Mouse (Mus musculus): Measurements from ENCODE around the gene Xpo5.
A peak's percentile ranks its signal among the peaks of the same experiment; 100 is the strongest.

Gene Xpo5

GRCm38 (mm10) chr17:46259675-46260074, 57.1 kb downstream of the Xpo5 start:
- no peak for DNase-seq

- no peak for DNase-seq
Measured at GRCm38 (mm10) chr17:46262201-46262694, 59.7 kb downstream of the Xpo5 start.

- no peak for DNase-seq
Measured at GRCm38 (mm10) chr17:46265502-46265901, 62.9 kb downstream of the Xpo5 start.

- peak; percentile 83 for DNase-seq
Measured at GRCm38 (mm10) chr17:46265918-46266618, 63.5 kb downstream of the Xpo5 start.

- DNase-seq, result no peak
Measured at GRCm38 (mm10) chr17:46266986-46267385, 64.4 kb downstream of the Xpo5 start.

- no peak for DNase-seq
Measured at GRCm38 (mm10) chr17:46267511-46267910, 64.9 kb downstream of the Xpo5 start.

GRCm38 (mm10) chr17:46268026-46268720, 65.6 kb downstream of the Xpo5 start:
- DNase-seq, result no peak

GRCm38 (mm10) chr17:46269771-46270534, 67.4 kb downstream of the Xpo5 start:
- DNase-seq, result peak; percentile 40

GRCm38 (mm10) chr17:46272058-46272457, 69.5 kb downstream of the Xpo5 start:
- no peak for DNase-seq

- no peak for DNase-seq
Measured at GRCm38 (mm10) chr17:46272675-46273074, 70.1 kb downstream of the Xpo5 start.

- DNase-seq, result no peak
Measured at GRCm38 (mm10) chr17:46273803-46274236, 71.2 kb downstream of the Xpo5 start.

GRCm38 (mm10) chr17:46274465-46274864, 71.9 kb downstream of the Xpo5 start:
- no peak for DNase-seq

GRCm38 (mm10) chr17:46275034-46275433, 72.5 kb downstream of the Xpo5 start:
- no peak for DNase-seq

- no peak for DNase-seq
Measured at GRCm38 (mm10) chr17:46275506-46275905, 72.9 kb downstream of the Xpo5 start.

GRCm38 (mm10) chr17:46277586-46277985, 75.0 kb downstream of the Xpo5 start:
- no peak for DNase-seq

GRCm38 (mm10) chr17:46278011-46278765, 75.6 kb downstream of the Xpo5 start:
- no peak for DNase-seq

- DNase-seq, result peak; percentile 87
Measured at GRCm38 (mm10) chr17:46282483-46283123, 80.0 kb downstream of the Xpo5 start, which contains the start of gene Tjap1. Tjap1 (minus strand) TSS chr17:46283026.

- no peak for DNase-seq
Measured at GRCm38 (mm10) chr17:46283140-46283539, 80.6 kb downstream of the Xpo5 start.

- no peak for DNase-seq
Measured at GRCm38 (mm10) chr17:46283911-46284310, 81.3 kb downstream of the Xpo5 start.

GRCm38 (mm10) chr17:46284653-46285052, 82.1 kb downstream of the Xpo5 start:
- DNase-seq, result no peak

- DNase-seq, result no peak
Measured at GRCm38 (mm10) chr17:46285407-46285806, 82.8 kb downstream of the Xpo5 start.

GRCm38 (mm10) chr17:46287678-46288095, 85.1 kb downstream of the Xpo5 start:
- peak; percentile 50 for DNase-seq
